Mouse (Mus musculus) MEL (cell line): ENCODE results near the gene Fbxw17.

ENCODE experiments used
- CHD2 ChIP-seq: IDR thresholded peaks from 2 replicates; pipeline ENCODE4 v1.6.1; 2011; ENCODE audit warnings: low read length, improper control_type of control experiment
- CTCF ChIP-seq, 3 experiments: IDR thresholded peaks in 2 of 3; conservative IDR thresholded peaks in 1 of 3; 2 replicates each; pipeline ENCODE4 v1.5.1; 2011 to 2012; ENCODE audit warnings: low read length in 3 of 3, low read depth in 2 of 3, mild to moderate bottlenecking in 2 of 3, improper control_type of control experiment in 1 of 3, inconsistent platforms in 1 of 3, mixed read lengths in 1 of 3, moderate library complexity in 1 of 3; ENCODE audit not compliant: control insufficient read depth in 1 of 3, insufficient read depth in 1 of 3, poor library complexity in 1 of 3, severe bottlenecking in 1 of 3
- E2F4 ChIP-seq: IDR thresholded peaks from 2 replicates; pipeline ENCODE4 v1.6.1; 2011; ENCODE audit warnings: low read depth, low read length, improper control_type of control experiment, borderline replicate concordance
- ELF1 ChIP-seq: IDR thresholded peaks from 2 replicates; pipeline ENCODE4 v1.6.1; 2014; ENCODE audit warnings: low read depth, mild to moderate bottlenecking, inconsistent platforms, low read length, improper control_type of control experiment, moderate library complexity
- GABPA ChIP-seq: IDR thresholded peaks from 2 replicates; pipeline ENCODE4 v1.6.1; 2012; ENCODE audit warnings: low read depth, mild to moderate bottlenecking, inconsistent platforms, low read length, improper control_type of control experiment, moderate library complexity
- MAX ChIP-seq: IDR thresholded peaks from 2 replicates; pipeline ENCODE4 v1.6.1; 2011; ENCODE audit warnings: low read length, improper control_type of control experiment
- MXI1 ChIP-seq: IDR thresholded peaks from 2 replicates; pipeline ENCODE4 v1.6.1; 2011; ENCODE audit warnings: mild to moderate bottlenecking, low read depth, low read length, improper control_type of control experiment
- POLR2A ChIP-seq, 2 experiments: IDR thresholded peaks; 2 replicates each; pipeline ENCODE4 v1.6.1; 2011 to 2012; ENCODE audit warnings: low read length in 2 of 2, mild to moderate bottlenecking in 2 of 2, control low read depth in 1 of 2, improper control_type of control experiment in 1 of 2, low read depth in 1 of 2, moderate library complexity in 1 of 2; ENCODE audit not compliant: control insufficient read depth in 1 of 2, insufficient read depth in 1 of 2, poor library complexity in 1 of 2
- USF1 ChIP-seq: IDR thresholded peaks from 2 replicates; pipeline ENCODE4 v1.6.1; 2014; ENCODE audit warnings: low read depth, mild to moderate bottlenecking, inconsistent platforms, low read length, improper control_type of control experiment, moderate library complexity
- ZKSCAN1 ChIP-seq: IDR thresholded peaks from 2 replicates; pipeline ENCODE4 v1.6.1; 2012; ENCODE audit warnings: low read depth, mild to moderate bottlenecking, inconsistent platforms, low read length, improper control_type of control experiment, moderate library complexity

DNA sequence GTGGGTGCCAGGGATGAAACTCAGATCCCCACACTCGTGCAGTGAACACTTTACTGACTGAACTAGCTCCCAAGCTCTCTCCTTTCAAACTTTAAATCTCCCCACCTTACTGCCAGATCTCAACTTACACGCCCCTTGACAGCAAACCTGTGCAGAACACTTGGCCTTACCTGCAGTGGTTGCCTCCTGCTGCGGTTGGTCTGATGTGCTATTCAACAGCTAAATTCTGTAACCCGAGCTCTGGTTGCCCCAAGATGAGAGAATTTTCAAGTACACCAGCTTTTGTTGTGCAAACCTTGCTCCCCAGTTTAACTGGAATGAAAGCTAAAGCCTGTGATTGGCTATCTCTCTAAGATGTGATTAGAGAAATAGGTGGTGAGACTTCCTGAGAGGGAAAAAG is 35.8 kb downstream of the Fbxw17 start:
- TF ChIP-seq ZKSCAN1 (no peak), CTCF (IDR thresholded peaks at IDR 0.05 in 2 of 3, conservative IDR thresholded peaks at IDR 0.05 in 1 of 3; ENCODE audit: control insufficient read depth in 1 of 3, insufficient read depth in 1 of 3, low read depth in 2 of 3, low read length in 3 of 3, poor library complexity in 1 of 3, severe bottlenecking in 1 of 3) (no peak), POLR2A (IDR thresholded peaks at IDR 0.05; ENCODE audit: control insufficient read depth in 1 of 2, insufficient read depth in 1 of 2, low read depth in 1 of 2, low read length in 2 of 2, poor library complexity in 1 of 2) (no peak), CHD2 (no peak), E2F4 (no peak), MXI1 (no peak), MAX (no peak), USF1 (no peak), ELF1 (no peak), GABPA (no peak)
